Mouse (Mus musculus) right cerebral cortex, adult 18-20 months (tissue): ENCODE measurements around the gene Zc3h7a.
"Not testable (repeated sequence)": the region's sequence is repeated elsewhere in the genome, so short reads cannot be mapped to it uniquely, and the experiment has no call there.

Source experiments
- DNase-seq: peaks from one replicate; pipeline ENCODE4 v3.0.0; 2022; ENCODE audit warnings: mixed read lengths

Gene Zc3h7a

GRCm38 (mm10) chr16:11176208-11176883 lies at the start of gene Zc3h7a:
Zc3h7a (minus strand) TSS chr16:11176393.
- peak; percentile 94 for DNase-seq

- DNase-seq, result no peak
Measured at GRCm38 (mm10) chr16:11217801-11218200, 41.6 kb upstream of the Zc3h7a start.

GRCm38 (mm10) chr16:11203600-11204390 lies 27.6 kb upstream of the Zc3h7a start:
- peak; percentile 18 for DNase-seq

GRCm38 (mm10) chr16:11202571-11203554 lies 26.7 kb upstream of the Zc3h7a start, which contains the start of gene Rsl1d1:
Rsl1d1 (minus strand) TSS chr16:11203331.
- peak; percentile 92 for DNase-seq

- DNase-seq, result no peak
Measured at GRCm38 (mm10) chr16:11201740-11202394, 25.7 kb upstream of the Zc3h7a start.

GRCm38 (mm10) chr16:11200247-11200646 lies 24.1 kb upstream of the Zc3h7a start:
- no peak for DNase-seq

- peak; percentile 15 for DNase-seq
Measured at GRCm38 (mm10) chr16:11198467-11198866, 22.3 kb upstream of the Zc3h7a start.

GRCm38 (mm10) chr16:11197052-11197451 lies 20.9 kb upstream of the Zc3h7a start:
- no peak for DNase-seq

GRCm38 (mm10) chr16:11193231-11193630 lies 17.0 kb upstream of the Zc3h7a start:
- DNase-seq, result no peak

GRCm38 (mm10) chr16:11190150-11190549 lies 14.0 kb upstream of the Zc3h7a start:
- peak; percentile 41 for DNase-seq

GRCm38 (mm10) chr16:11177404-11177803 lies 1.2 kb upstream of the Zc3h7a start:
- no peak for DNase-seq

- no peak for DNase-seq
Measured at GRCm38 (mm10) chr16:11176884-11177244, 671 bp upstream of the Zc3h7a start.

- no peak for DNase-seq
Measured at GRCm38 (mm10) chr16:11175489-11176207, 545 bp downstream of the Zc3h7a start.

GRCm38 (mm10) chr16:11175100-11175488 lies 1.1 kb downstream of the Zc3h7a start:
- DNase-seq, result no peak

GRCm38 (mm10) chr16:11174671-11175081 lies 1.5 kb downstream of the Zc3h7a start:
- peak; percentile 34 for DNase-seq

GRCm38 (mm10) chr16:11171679-11172078 lies 4.5 kb downstream of the Zc3h7a start:
- no peak for DNase-seq

- DNase-seq, result peak; percentile 50
Measured at GRCm38 (mm10) chr16:11166431-11166830, 9.8 kb downstream of the Zc3h7a start.

GRCm38 (mm10) chr16:11164695-11165255 lies 11.4 kb downstream of the Zc3h7a start:
- no peak for DNase-seq

- not testable (repeated sequence) for DNase-seq
Measured at GRCm38 (mm10) chr16:11157721-11158120, 18.5 kb downstream of the Zc3h7a start.

- DNase-seq, result no peak
Measured at GRCm38 (mm10) chr16:11154500-11154899, 21.7 kb downstream of the Zc3h7a start.
